In the genomic region with DNA sequence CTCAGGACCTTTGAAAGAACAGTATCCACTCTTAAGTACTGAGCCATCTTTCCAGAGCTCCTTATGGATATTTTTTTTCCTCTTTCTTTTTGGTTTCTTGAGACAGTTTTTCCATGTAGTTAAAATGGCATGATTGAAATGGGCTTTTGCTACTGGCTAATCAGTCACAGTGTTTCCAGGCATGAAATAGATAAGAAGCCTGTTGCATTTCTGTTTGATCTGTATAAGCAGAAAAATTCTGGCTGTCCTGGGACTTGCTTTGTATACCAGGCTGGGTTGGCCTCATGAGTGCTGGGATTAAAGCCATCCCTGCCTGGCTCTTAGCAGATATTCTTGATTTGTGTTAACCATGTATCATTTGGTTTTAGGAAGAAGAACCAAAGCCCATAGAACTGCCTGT, we compare ENCODE assay signal across 31 mouse cellular contexts. TPM values are rescaled to one million over a fixed set of nuclear protein-coding genes. Genes with fewer than 3 reads are reported as not detected.
A peak's percentile ranks its signal among the peaks of the same experiment; 100 is the strongest.
DNase-seq lines count a peak whose midpoint lies in the region; ATAC-seq and TF ChIP-seq lines count a peak whose summit lies in the region.
"Had no signal": no experiment of that assay in that cellular context is flagged by ENCODE, and none has a peak within 500 bp of the region (broad histone marks: within the 10 kb centered on the region; RNA-seq: fewer than 3 reads in every experiment).

No protein-coding gene starts in this region.

- TF ChIP-seq CTCF in MEL (IDR thresholded peaks at IDR 0.05 in 2 of 3, conservative IDR thresholded peaks at IDR 0.05 in 1 of 3; ENCODE audit: control insufficient read depth in 1 of 3, insufficient read depth in 1 of 3, low read depth in 2 of 3, low read length in 3 of 3, poor library complexity in 1 of 3, severe bottlenecking in 1 of 3) = no peak
- TF ChIP-seq CTCF in liver, embryonic 14.5 days (IDR thresholded peaks at IDR 0.05; ENCODE audit: low read depth) = no peak
- no peak for TF ChIP-seq CTCF in liver, postnatal 0 days (IDR thresholded peaks at IDR 0.05; ENCODE audit: low read depth)
- TF ChIP-seq CTCF in left cerebral cortex, adult 2 months (IDR thresholded peaks at IDR 0.05) = no peak

- TF ChIP-seq POLR2A in MEL (IDR thresholded peaks at IDR 0.05; ENCODE audit: control insufficient read depth in 1 of 2, insufficient read depth in 1 of 2, low read depth in 1 of 2, low read length in 2 of 2, poor library complexity in 1 of 2) = no peak

- peaks cover 29 to 39% of the 10 kb centered on the region in 2 experiments for H3K36me3 ChIP-seq in MEL (ENCODE audit: control insufficient read depth in 1 of 2, insufficient read depth in 2 of 2, low read length in 2 of 2)
- H3K36me3 ChIP-seq in liver, embryonic 14.5 days (replicated peaks; ENCODE audit: control insufficient read depth, insufficient read depth, low read depth) = peaks cover 48% of the 10 kb centered on the region
- H3K36me3 ChIP-seq in liver, postnatal 0 days (replicated peaks; ENCODE audit: insufficient read depth, low read length) = peaks cover 54% of the 10 kb centered on the region
- H3K36me3 ChIP-seq in midbrain, embryonic 16.5 days (ENCODE audit: control insufficient read depth, insufficient read depth, low read length) = peaks cover 3% of the 10 kb centered on the region

- no peak overlapping the region for H3K4me3 ChIP-seq in MEL (ENCODE audit: control insufficient read depth in 1 of 2, insufficient read depth in 1 of 2, low read depth in 2 of 2, low read length in 2 of 2)
- no peak overlapping the region for H3K4me3 ChIP-seq in liver, embryonic 14.5 days (ENCODE audit: insufficient read depth in 1 of 2, low read depth in 2 of 2, low read length in 2 of 2)
- H3K4me3 ChIP-seq in liver, postnatal 0 days (ENCODE audit: low read depth, low read length) = no peak overlapping the region
- H3K4me3 ChIP-seq in midbrain, embryonic 16.5 days (ENCODE audit: low read depth, low read length) = no peak overlapping the region
- H3K4me3 ChIP-seq in left cerebral cortex, adult 2 months = no peak overlapping the region
- H3K4me3 ChIP-seq: embryonic facial prominence, embryonic 10.5 days; embryonic facial prominence, embryonic 13.5 days; forebrain, embryonic 10.5 days; forebrain, embryonic 13.5 days; gastrocnemius, adult 2 months; heart, embryonic 12.5 days; heart, embryonic 15.5 days; hindbrain, embryonic 10.5 days; hindbrain, embryonic 13.5 days had no signal

- peak; percentile 65 for TF ChIP-seq EP300 in MEL (IDR thresholded peaks at IDR 0.05; ENCODE audit: low read depth in 1 of 2, low read length in 2 of 2)
- peak; percentile 55; the same call in 1 of the 2 replicates for TF ChIP-seq EP300 in liver, embryonic 14.5 days (IDR thresholded peaks at IDR 0.05; ENCODE audit: low read depth)
- TF ChIP-seq EP300 in liver, postnatal 0 days (IDR thresholded peaks at IDR 0.05; ENCODE audit: low read depth) = peak; percentile 50; the same call in 1 of the 2 replicates

- H3K27ac ChIP-seq in MEL (ENCODE audit: control insufficient read depth, low read depth, low read length) = peak overlapping the region; percentile 42; the same call in 1 of the 2 replicates
- H3K27ac ChIP-seq in liver, embryonic 14.5 days = peak overlapping the region; percentile 33; the same call in 1 of the 2 replicates
- no peak overlapping the region for H3K27ac ChIP-seq in liver, postnatal 0 days (ENCODE audit: low read depth)
- no peak overlapping the region for H3K27ac ChIP-seq in midbrain, embryonic 16.5 days (ENCODE audit: low read length)
- no peak overlapping the region for H3K27ac ChIP-seq in left cerebral cortex, adult 2 months
- H3K27ac ChIP-seq: embryonic facial prominence, embryonic 10.5 days; embryonic facial prominence, embryonic 13.5 days; forebrain, embryonic 10.5 days; forebrain, embryonic 13.5 days; gastrocnemius, adult 2 months; heart, embryonic 15.5 days; hindbrain, embryonic 10.5 days; hindbrain, embryonic 13.5 days had no signal

- peak; percentile 27 for DNase-seq in MEL (ENCODE audit: low read depth, low spot score)
- DNase-seq in liver, embryonic 14.5 days (ENCODE audit: low read depth in 3 of 3, low spot score in 3 of 3) = no peak
- no peak for DNase-seq in liver, postnatal 0 days
- no peak for DNase-seq in layer of hippocampus, adult 8-10 months (ENCODE audit: low spot score in 2 of 2)
- no peak for DNase-seq in thymus, adult 18-20 months
- no peak for DNase-seq in left cerebral cortex, adult 2 months (ENCODE audit: extremely low spot score in 1 of 2, low spot score in 2 of 2)
- DNase-seq: adrenal gland, adult 2 months; adrenal gland, postnatal 25 days; B cell, adult 2 months; cerebellum, adult 18-20 months; cerebellum, adult 9-10 months; cerebellum, postnatal 25 days; gastrocnemius, adult 2 months; gastrocnemius, postnatal 14 days; heart, adult 11 months; heart, postnatal 10 days; heart, postnatal 36 days had no signal

- H3K4me2 ChIP-seq in liver, embryonic 14.5 days (ENCODE audit: low read depth) = peak overlapping the region; percentile 22
- H3K4me2 ChIP-seq in liver, postnatal 0 days (ENCODE audit: low read depth, low read length) = no peak overlapping the region
- no peak overlapping the region for H3K4me2 ChIP-seq in midbrain, embryonic 16.5 days (ENCODE audit: low read length)
- H3K4me2 ChIP-seq: embryonic facial prominence, embryonic 13.5 days; forebrain, embryonic 13.5 days; heart, embryonic 12.5 days; heart, embryonic 15.5 days; hindbrain, embryonic 13.5 days had no signal

- no peak overlapping the region for H3K9ac ChIP-seq in MEL (ENCODE audit: control insufficient read depth, low read depth, low read length, poor library complexity, severe bottlenecking)
- H3K9ac ChIP-seq in liver, embryonic 14.5 days (replicated peaks) = no peak overlapping the region
- no peak overlapping the region for H3K9ac ChIP-seq in liver, postnatal 0 days (replicated peaks)
- no peak overlapping the region for H3K9ac ChIP-seq in midbrain, embryonic 16.5 days (ENCODE audit: low read depth, low read length)
- H3K9ac ChIP-seq: embryonic facial prominence, embryonic 13.5 days; forebrain, embryonic 13.5 days; heart, embryonic 12.5 days; heart, embryonic 15.5 days; hindbrain, embryonic 13.5 days had no signal

- 0 out of 2 replicates have a peak, but pooled peaks have one; percentile 25 for ATAC-seq in erythroblast, adult 5-6 weeks (replicated peaks; ENCODE audit: low FRiP score, poor library complexity, severe bottlenecking)
- peak; percentile 66; the same call in 1 of the 2 replicates for ATAC-seq in liver, embryonic 14.5 days (ENCODE audit: insufficient read depth)
- ATAC-seq in liver, postnatal 0 days = no peak; the same call in 1 of the 2 replicates
- ATAC-seq in midbrain, embryonic 16.5 days = no peak
- ATAC-seq: forebrain, embryonic 13.5 days; forebrain, embryonic 16.5 days; hindbrain, embryonic 16.5 days had no signal

- no peaks in the 10 kb centered on the region for H3K9me3 ChIP-seq in MEL (replicated peaks; ENCODE audit: insufficient read depth, low read length)
- no peaks in the 10 kb centered on the region for H3K9me3 ChIP-seq in liver, embryonic 14.5 days (ENCODE audit: control insufficient read depth, low read length)
- H3K9me3 ChIP-seq in liver, postnatal 0 days (ENCODE audit: low read length) = no peaks in the 10 kb centered on the region
- H3K9me3 ChIP-seq in midbrain, embryonic 16.5 days (replicated peaks; ENCODE audit: control insufficient read depth, low read length, poor library complexity, severe bottlenecking) = no peaks in the 10 kb centered on the region
- H3K9me3 ChIP-seq: embryonic facial prominence, embryonic 10.5 days; embryonic facial prominence, embryonic 13.5 days; forebrain, embryonic 10.5 days; forebrain, embryonic 13.5 days; G1E; heart, embryonic 12.5 days; heart, embryonic 15.5 days; hindbrain, embryonic 10.5 days; hindbrain, embryonic 13.5 days had no signal

- intact Hi-C loops in left cerebral cortex, adult 2 months (cut with DNase I) = no loop called here

- TF ChIP-seq RAD21 in MEL (IDR thresholded peaks at IDR 0.05; ENCODE audit: low read depth, low read length) = no peak

- H3K27me3 ChIP-seq in MEL (ENCODE audit: control insufficient read depth in 1 of 2, insufficient read depth in 2 of 2, low read length in 2 of 2) = no peaks in the 10 kb centered on the region
- no peaks in the 10 kb centered on the region for H3K27me3 ChIP-seq in liver, embryonic 14.5 days (ENCODE audit: control insufficient read depth, insufficient read depth, low read length)
- H3K27me3 ChIP-seq in liver, postnatal 0 days (ENCODE audit: insufficient read depth, low read length) = no peaks in the 10 kb centered on the region
- no peaks in the 10 kb centered on the region for H3K27me3 ChIP-seq in midbrain, embryonic 16.5 days (ENCODE audit: control insufficient read depth, insufficient read depth, low read depth, low read length)
- H3K27me3 ChIP-seq: CH12.LX; embryonic facial prominence, embryonic 13.5 days; forebrain, embryonic 13.5 days; heart, embryonic 12.5 days; heart, embryonic 15.5 days; hindbrain, embryonic 13.5 days had no signal

- 0 out of 2 replicates have a peak, but pooled peaks cover 4% of the 10 kb centered on the region for H3K79me2 ChIP-seq in MEL (ENCODE audit: control insufficient read depth, insufficient read depth, low read length, poor library complexity)

- H3K4me1 ChIP-seq in MEL (ENCODE audit: control insufficient read depth in 1 of 2, insufficient read depth in 2 of 2, low read length in 2 of 2) = peaks cover 15 to 23% of the 10 kb centered on the region in 2 experiments
- peaks cover 12 to 19% of the 10 kb centered on the region in 2 experiments for H3K4me1 ChIP-seq in liver, embryonic 14.5 days (replicated peaks; ENCODE audit: control insufficient read depth in 2 of 2, insufficient read depth in 2 of 2, low read length in 1 of 2)
- H3K4me1 ChIP-seq in liver, postnatal 0 days (ENCODE audit: insufficient read depth) = no peaks in the 10 kb centered on the region
- H3K4me1 ChIP-seq in midbrain, embryonic 16.5 days (ENCODE audit: control insufficient read depth, insufficient read depth, low read length) = no peaks in the 10 kb centered on the region
- H3K4me1 ChIP-seq: embryonic facial prominence, embryonic 10.5 days; embryonic facial prominence, embryonic 13.5 days; forebrain, embryonic 10.5 days; forebrain, embryonic 13.5 days; heart, embryonic 12.5 days; heart, embryonic 15.5 days; hindbrain, embryonic 10.5 days; hindbrain, embryonic 13.5 days had no signal

RNA-seq across cellular contexts. Expression of a gene that starts 18.0 kb away (rescaled TPM):
- total RNA-seq in MEL (2012; rRNA removed) = 90.7 and 100 TPM in 2 replicates
- 100 to 1,000 TPM; 114 to 278 TPM for polyA plus RNA-seq in MEL (2012; ENCODE audit: insufficient read depth in 1 of 2, insufficient read length in 2 of 2, low read depth in 1 of 2, low replicate concordance in 2 of 2, missing spikeins in 1 of 2)
- 5.4 and 18.8 TPM in 2 replicates for total RNA-seq in erythroblast, adult 5-6 weeks (2015; ENCODE audit: low replicate concordance)
- 13.0 and 28.2 TPM in 2 replicates for total RNA-seq in erythroblast, adult 5-6 weeks (2017; ENCODE audit: low replicate concordance)
- 43.1 and 47.8 TPM in 2 replicates for polyA plus RNA-seq in liver, embryonic 14.5 days (2012; rRNA removed)
- polyA plus RNA-seq in liver, embryonic 14.5 days (2014; fragmentation: Nextera tagmentation; extraction: Ambion mirVana) = 80.5 and 83.5 TPM in 2 replicates
- 75.8 and 80.6 TPM in 2 replicates for polyA plus RNA-seq in liver, postnatal 0 days (2015; fragmentation: Nextera tagmentation; extraction: Ambion mirVana)
- 10 to 100 TPM in 1 of 4 experiments, 1 to 10 TPM in 3; 8.9 to 10.5 (median 9.6) TPM for total RNA-seq in layer of hippocampus, adult 8-10 months (2022)
- polyA plus RNA-seq in midbrain, embryonic 16.5 days (2015; fragmentation: Nextera tagmentation; extraction: Ambion mirVana) = 17.7 and 18.6 TPM in 2 replicates
- total RNA-seq in left cerebral cortex, adult 2 months (2021) = 1 to 10 TPM; 7.9 to 9.0 TPM

RNA-seq across cellular contexts. Expression of a gene that starts 22.3 kb away (rescaled TPM):
- total RNA-seq in MEL (2012; rRNA removed) = 100 and 103 TPM in 2 replicates
- 1,000 to 10,000 TPM in 1 of 2 experiments, 100 to 1,000 TPM in 1; 189 to 1,007 TPM for polyA plus RNA-seq in MEL (2012; ENCODE audit: insufficient read depth in 1 of 2, insufficient read length in 2 of 2, low read depth in 1 of 2, low replicate concordance in 2 of 2, missing spikeins in 1 of 2)
- total RNA-seq in erythroblast, adult 5-6 weeks (2015; ENCODE audit: low replicate concordance) = 74.4 and 106 TPM in 2 replicates
- total RNA-seq in erythroblast, adult 5-6 weeks (2017; ENCODE audit: low replicate concordance) = 93.5 and 113 TPM in 2 replicates
- polyA plus RNA-seq in liver, embryonic 14.5 days (2012; rRNA removed) = 27.1 and 61.2 TPM in 2 replicates
- polyA plus RNA-seq in liver, embryonic 14.5 days (2014; fragmentation: Nextera tagmentation; extraction: Ambion mirVana) = 122 and 125 TPM in 2 replicates
- 72.0 and 75.4 TPM in 2 replicates for polyA plus RNA-seq in liver, postnatal 0 days (2015; fragmentation: Nextera tagmentation; extraction: Ambion mirVana)
- total RNA-seq in layer of hippocampus, adult 8-10 months (2022) = 10 to 100 TPM; 32.7 to 41.2 (median 35.1) TPM
- polyA plus RNA-seq in midbrain, embryonic 16.5 days (2015; fragmentation: Nextera tagmentation; extraction: Ambion mirVana) = 143 and 152 TPM in 2 replicates
- total RNA-seq in left cerebral cortex, adult 2 months (2021) = 10 to 100 TPM; 33.0 to 33.6 TPM

RNA-seq across cellular contexts. Expression of a gene that starts 35.3 kb away (rescaled TPM):
- total RNA-seq in MEL (2012; rRNA removed) = 2.2 and 3.1 TPM in 2 replicates
- polyA plus RNA-seq in MEL (2012; ENCODE audit: insufficient read depth in 1 of 2, insufficient read length in 2 of 2, low read depth in 1 of 2, low replicate concordance in 2 of 2, missing spikeins in 1 of 2) = 1 to 10 TPM in 1 of 2 experiments, not detected in 1; 8.6 TPM
- total RNA-seq in erythroblast, adult 5-6 weeks (2015; ENCODE audit: low replicate concordance) = 0.19 and 1.7 TPM in 2 replicates
- total RNA-seq in erythroblast, adult 5-6 weeks (2017; ENCODE audit: low replicate concordance) = 0.42 and 3.7 TPM in 2 replicates
- polyA plus RNA-seq in liver, embryonic 14.5 days (2012; rRNA removed) = 2.1 and 2.9 TPM in 2 replicates
- polyA plus RNA-seq in liver, embryonic 14.5 days (2014; fragmentation: Nextera tagmentation; extraction: Ambion mirVana) = 0.99 and 1.5 TPM in 2 replicates
- polyA plus RNA-seq in liver, postnatal 0 days (2015; fragmentation: Nextera tagmentation; extraction: Ambion mirVana) = 2.3 and 2.5 TPM in 2 replicates
- total RNA-seq in layer of hippocampus, adult 8-10 months (2022) = 10 to 100 TPM in 3 of 4 experiments, 1 to 10 TPM in 1; 9.5 to 13.9 (median 11.6) TPM
- 14.8 and 16.1 TPM in 2 replicates for polyA plus RNA-seq in midbrain, embryonic 16.5 days (2015; fragmentation: Nextera tagmentation; extraction: Ambion mirVana)
- total RNA-seq in left cerebral cortex, adult 2 months (2021) = 10 to 100 TPM in 1 of 2 experiments, 1 to 10 TPM in 1; 7.9 to 10.3 TPM

RNA-seq across cellular contexts. Expression of a gene that starts 35.6 kb away (rescaled TPM):
- 22.2 and 27.7 TPM in 2 replicates for total RNA-seq in MEL (2012; rRNA removed)
- 10 to 100 TPM in 1 of 2 experiments, not detected in 1; 36.7 TPM for polyA plus RNA-seq in MEL (2012; ENCODE audit: insufficient read depth in 1 of 2, insufficient read length in 2 of 2, low read depth in 1 of 2, low replicate concordance in 2 of 2, missing spikeins in 1 of 2)
- total RNA-seq in erythroblast, adult 5-6 weeks (2015; ENCODE audit: low replicate concordance) = 16.5 and 17.6 TPM in 2 replicates
- total RNA-seq in erythroblast, adult 5-6 weeks (2017; ENCODE audit: low replicate concordance) = 9.5 and 9.6 TPM in 2 replicates
- 4.2 and 6.0 TPM in 2 replicates for polyA plus RNA-seq in liver, embryonic 14.5 days (2012; rRNA removed)
- 10.7 and 12.3 TPM in 2 replicates for polyA plus RNA-seq in liver, embryonic 14.5 days (2014; fragmentation: Nextera tagmentation; extraction: Ambion mirVana)
- polyA plus RNA-seq in liver, postnatal 0 days (2015; fragmentation: Nextera tagmentation; extraction: Ambion mirVana) = 12.9 and 15.0 TPM in 2 replicates
- 10 to 100 TPM; 60.8 to 71.5 (median 65.6) TPM for total RNA-seq in layer of hippocampus, adult 8-10 months (2022)
- polyA plus RNA-seq in midbrain, embryonic 16.5 days (2015; fragmentation: Nextera tagmentation; extraction: Ambion mirVana) = 54.2 and 59.5 TPM in 2 replicates
- total RNA-seq in left cerebral cortex, adult 2 months (2021) = 10 to 100 TPM; 62.3 TPM

RNA-seq across cellular contexts. Expression of a gene that starts 48.7 kb away (rescaled TPM):
- total RNA-seq in MEL (2012; rRNA removed) = 0.08 and 0.10 TPM in 2 replicates
- polyA plus RNA-seq in MEL (2012; ENCODE audit: insufficient read depth in 1 of 2, insufficient read length in 2 of 2, low read depth in 1 of 2, low replicate concordance in 2 of 2, missing spikeins in 1 of 2) = under 1 TPM in 1 of 2 experiments, not detected in 1; 0.36 TPM
- total RNA-seq in erythroblast, adult 5-6 weeks (2015; ENCODE audit: low replicate concordance) = 0.38 TPM in 1 of 2 replicates, not detected in the other
- 0.85 and 1.5 TPM in 2 replicates for total RNA-seq in erythroblast, adult 5-6 weeks (2017; ENCODE audit: low replicate concordance)
- 8.0 and 9.5 TPM in 2 replicates for polyA plus RNA-seq in liver, embryonic 14.5 days (2012; rRNA removed)
- polyA plus RNA-seq in liver, embryonic 14.5 days (2014; fragmentation: Nextera tagmentation; extraction: Ambion mirVana) = 8.3 and 8.9 TPM in 2 replicates
- 11.3 and 13.5 TPM in 2 replicates for polyA plus RNA-seq in liver, postnatal 0 days (2015; fragmentation: Nextera tagmentation; extraction: Ambion mirVana)
- 1 to 10 TPM in 2 of 4 experiments, under 1 TPM in 2; 0.64 to 3.3 (median 1.5) TPM for total RNA-seq in layer of hippocampus, adult 8-10 months (2022)
- 0.51 and 0.88 TPM in 2 replicates for polyA plus RNA-seq in midbrain, embryonic 16.5 days (2015; fragmentation: Nextera tagmentation; extraction: Ambion mirVana)
- total RNA-seq in left cerebral cortex, adult 2 months (2021) = under 1 TPM; 0.48 to 0.63 TPM

Comparison
In these comparisons a context has a peak if more than half of its experiments do, and no peak if none do; other contexts are left out.
1. H3K27ac ChIP-seq: peak in MEL (single experiment) and liver, embryonic 14.5 days (single experiment); none in liver, postnatal 0 days (single experiment), midbrain, embryonic 16.5 days (single experiment) and left cerebral cortex, adult 2 months (single experiment).
2. ATAC-seq: peak in erythroblast, adult 5-6 weeks (single experiment) and liver, embryonic 14.5 days (single experiment); none in liver, postnatal 0 days (single experiment) and midbrain, embryonic 16.5 days (single experiment).